Comparison of ENCODE assay signal across 22 mouse cellular contexts in genomic region chr8:4297822-4298221, GRCm38 (mm10). TPM values are rescaled to one million over a fixed set of nuclear protein-coding genes. Genes with fewer than 3 reads are reported as not detected.
"Had no signal": no experiment of that assay in that cellular context is flagged by ENCODE, and none has a peak within 500 bp of the region (broad histone marks: within the 10 kb centered on the region; RNA-seq: fewer than 3 reads in every experiment).

No protein-coding gene starts in this region.

- H3K27me3 ChIP-seq: liver, embryonic 15.5 days; lung, embryonic 15.5 days; midbrain, embryonic 13.5 days; midbrain, embryonic 15.5 days; neural tube, embryonic 12.5 days; stomach, embryonic 15.5 days had no signal

- H3K27ac ChIP-seq: liver, embryonic 15.5 days; lung, embryonic 15.5 days; macrophage; midbrain, embryonic 13.5 days; midbrain, embryonic 15.5 days; neural tube, embryonic 12.5 days; stomach, embryonic 15.5 days; stomach, postnatal 0 days had no signal

- H3K9me3 ChIP-seq: liver, embryonic 15.5 days; lung, embryonic 15.5 days; midbrain, embryonic 13.5 days; midbrain, embryonic 15.5 days; neural tube, embryonic 12.5 days; stomach, embryonic 15.5 days had no signal

- H3K4me2 ChIP-seq: liver, embryonic 15.5 days; lung, embryonic 15.5 days; midbrain, embryonic 11.5 days; midbrain, embryonic 13.5 days; midbrain, embryonic 15.5 days; neural tube, embryonic 12.5 days; stomach, embryonic 15.5 days had no signal

- H3K9ac ChIP-seq: liver, embryonic 15.5 days; liver, postnatal 0 days; lung, embryonic 15.5 days; midbrain, embryonic 13.5 days; midbrain, embryonic 15.5 days; neural tube, embryonic 12.5 days; stomach, embryonic 15.5 days had no signal

- H3K4me3 ChIP-seq: liver, embryonic 15.5 days; lung, embryonic 15.5 days; midbrain, embryonic 13.5 days; midbrain, embryonic 15.5 days; neural tube, embryonic 12.5 days; stomach, embryonic 15.5 days had no signal

- DNase-seq: liver, postnatal 0 days; lung, adult 2 months; lung, postnatal 14 days; lung, postnatal 36 days; retina, postnatal 1 day; right cerebral cortex, adult 18-20 months; right cerebral cortex, postnatal 25 days; right cerebral cortex, postnatal 4 days; spleen, adult 18-20 months; thymus, adult 2 months; thymus, postnatal 25 days; thymus, postnatal 4 days had no signal

- ATAC-seq: liver, postnatal 0 days; lung, postnatal 0 days; midbrain, embryonic 13.5 days; midbrain, embryonic 15.5 days had no signal

- H3K4me1 ChIP-seq: liver, embryonic 15.5 days; lung, embryonic 15.5 days; midbrain, embryonic 13.5 days; midbrain, embryonic 15.5 days; neural tube, embryonic 12.5 days; stomach, embryonic 15.5 days had no signal

RNA-seq across cellular contexts. Expression of gene Ctxn1, which starts 38.7 kb away (rescaled TPM):
- polyA plus RNA-seq: macrophage had no signal
